Mouse (Mus musculus): Measurements from ENCODE around the gene Lexm. TPM values are rescaled to one million over a fixed set of nuclear protein-coding genes. Genes with fewer than 3 reads are reported as not detected.

Gene Lexm
- not detected in 3 replicates for total RNA-seq (2017)

GRCm38 (mm10) chr4:106617056-106617455 lies at the start of gene Lexm:
Gene Lexm, minus strand, starts transcription at chr4:106617241.
- no peak for ATAC-seq (replicated peaks; ENCODE audit: insufficient number of reproducible peaks, low FRiP score, low TSS enrichment, poor library complexity, severe bottlenecking)

- no peak for ATAC-seq (replicated peaks; ENCODE audit: insufficient number of reproducible peaks, low FRiP score, low TSS enrichment, poor library complexity, severe bottlenecking)
Measured at GRCm38 (mm10) chr4:106666546-106666945, 49.5 kb upstream of the Lexm start.

DNA sequence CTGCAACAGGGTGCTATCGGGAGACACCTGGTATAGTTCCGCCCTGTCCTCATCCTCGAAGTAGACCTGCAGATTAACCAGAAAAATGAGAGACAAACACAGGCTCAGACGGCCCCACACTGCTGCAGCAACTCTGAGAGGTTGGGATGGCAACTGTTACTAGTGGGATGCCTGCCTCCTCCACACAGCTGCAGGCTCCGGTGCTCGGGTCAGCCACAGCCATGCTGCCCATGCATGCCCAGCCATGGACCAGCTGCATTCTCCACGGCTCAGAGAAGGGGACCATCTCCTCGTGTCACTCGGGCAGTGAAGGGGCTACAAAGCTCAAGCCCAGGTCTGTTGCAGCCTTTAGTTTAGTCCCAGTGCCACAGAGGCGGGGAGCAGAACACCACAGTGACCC lies 48.6 kb upstream of the Lexm start:
- no peak for ATAC-seq (replicated peaks; ENCODE audit: insufficient number of reproducible peaks, low FRiP score, low TSS enrichment, poor library complexity, severe bottlenecking)

GRCm38 (mm10) chr4:106665269-106665668 lies 48.2 kb upstream of the Lexm start:
- no peak for ATAC-seq (replicated peaks; ENCODE audit: insufficient number of reproducible peaks, low FRiP score, low TSS enrichment, poor library complexity, severe bottlenecking)

DNA sequence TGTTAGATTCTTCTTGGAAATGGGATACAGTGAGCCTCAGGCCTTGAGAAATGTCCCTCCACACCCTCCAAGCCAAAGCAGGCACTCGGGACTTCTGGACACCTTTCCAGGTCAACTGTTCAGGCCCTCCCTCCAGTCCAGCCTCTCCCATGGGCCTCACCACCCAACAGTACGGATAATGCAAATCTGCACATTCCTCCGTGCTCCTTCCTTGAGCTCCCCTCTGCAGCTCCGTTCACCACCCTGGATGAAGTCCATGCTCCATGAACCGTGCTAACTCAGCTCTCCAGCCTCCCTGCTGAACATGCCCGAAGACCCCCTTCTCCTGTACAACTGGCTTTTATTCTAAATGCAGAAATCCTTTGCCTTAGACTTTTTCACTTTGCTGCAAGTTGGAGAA lies 47.7 kb upstream of the Lexm start:
- no peak for ATAC-seq (replicated peaks; ENCODE audit: insufficient number of reproducible peaks, low FRiP score, low TSS enrichment, poor library complexity, severe bottlenecking)

- no peak for ATAC-seq (replicated peaks; ENCODE audit: insufficient number of reproducible peaks, low FRiP score, low TSS enrichment, poor library complexity, severe bottlenecking)
Measured at GRCm38 (mm10) chr4:106663956-106664470, 47.0 kb upstream of the Lexm start.

DNA sequence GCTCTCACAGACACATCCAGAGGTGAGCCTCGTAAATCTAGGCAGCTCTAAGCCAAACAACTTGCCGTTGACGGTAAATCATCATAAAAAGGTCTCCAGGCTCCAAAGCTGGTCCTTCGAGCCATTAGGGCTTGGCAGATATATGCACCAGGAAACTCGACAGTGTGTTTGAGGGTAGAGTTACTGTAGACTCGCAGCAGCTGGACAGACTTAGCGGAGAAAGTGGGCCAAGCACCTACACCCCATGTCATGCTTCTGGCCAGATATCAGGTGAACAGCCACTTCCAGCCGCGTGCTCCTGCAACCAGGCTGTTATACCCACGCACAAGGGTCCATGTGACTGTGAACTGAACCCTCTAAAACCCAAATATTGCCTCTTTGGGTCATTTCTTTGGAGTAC lies 38.6 kb upstream of the Lexm start:
- ATAC-seq (replicated peaks; ENCODE audit: insufficient number of reproducible peaks, low FRiP score, low TSS enrichment, poor library complexity, severe bottlenecking): no peak

- ATAC-seq (replicated peaks; ENCODE audit: insufficient number of reproducible peaks, low FRiP score, low TSS enrichment, poor library complexity, severe bottlenecking): no peak
Measured at GRCm38 (mm10) chr4:106653051-106653450, 36.0 kb upstream of the Lexm start.

GRCm38 (mm10) chr4:106652546-106652945 lies 35.5 kb upstream of the Lexm start:
- ATAC-seq (replicated peaks; ENCODE audit: insufficient number of reproducible peaks, low FRiP score, low TSS enrichment, poor library complexity, severe bottlenecking): no peak

DNA sequence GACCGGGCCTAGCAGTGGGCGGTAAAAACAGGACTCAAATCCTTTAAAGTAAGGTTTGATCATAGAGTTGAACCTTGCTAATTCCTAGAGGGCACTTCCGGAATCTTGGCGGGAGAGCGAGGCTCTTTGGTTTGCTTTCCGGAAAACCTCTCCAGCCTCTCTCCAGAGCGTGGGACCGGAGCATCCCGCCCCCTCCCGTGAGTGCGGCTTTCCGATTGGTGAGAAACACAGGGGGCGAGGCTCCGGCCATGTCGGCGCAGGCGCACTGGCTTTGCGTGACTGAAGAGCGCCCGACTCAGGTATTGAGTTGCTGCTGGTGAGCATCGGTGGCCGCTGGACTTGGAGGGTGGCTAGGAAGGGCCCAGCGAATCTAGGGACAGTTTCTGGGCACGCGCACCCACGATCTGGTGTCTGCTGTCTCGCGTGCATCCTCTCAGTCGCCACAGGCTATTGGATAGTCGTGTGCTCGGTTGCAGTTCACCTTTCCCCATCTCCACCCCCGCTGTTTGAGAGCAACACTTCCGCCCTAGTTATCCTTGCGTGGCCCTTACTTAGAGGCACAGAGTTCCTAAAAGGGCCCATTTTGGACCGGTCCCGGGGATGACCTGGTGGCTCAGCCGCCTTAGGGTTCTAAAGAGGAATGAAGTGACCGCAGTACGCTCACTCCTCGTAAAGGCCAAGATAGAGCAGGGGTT lies 33.9 kb upstream of the Lexm start, which contains the start of gene Pars2:
Pars2 (plus strand) TSS at position 237 of the 695 bp plus-strand sequence.
- ATAC-seq (replicated peaks; ENCODE audit: insufficient number of reproducible peaks, low FRiP score, low TSS enrichment, poor library complexity, severe bottlenecking): peak; percentile 97

GRCm38 (mm10) chr4:106647137-106647536 lies 30.1 kb upstream of the Lexm start:
- no peak for ATAC-seq (replicated peaks; ENCODE audit: insufficient number of reproducible peaks, low FRiP score, low TSS enrichment, poor library complexity, severe bottlenecking)

GRCm38 (mm10) chr4:106645797-106646196 lies 28.8 kb upstream of the Lexm start:
- no peak for ATAC-seq (replicated peaks; ENCODE audit: insufficient number of reproducible peaks, low FRiP score, low TSS enrichment, poor library complexity, severe bottlenecking)

GRCm38 (mm10) chr4:106644218-106644610 lies 27.2 kb upstream of the Lexm start:
- ATAC-seq (replicated peaks; ENCODE audit: insufficient number of reproducible peaks, low FRiP score, low TSS enrichment, poor library complexity, severe bottlenecking): no peak

DNA sequence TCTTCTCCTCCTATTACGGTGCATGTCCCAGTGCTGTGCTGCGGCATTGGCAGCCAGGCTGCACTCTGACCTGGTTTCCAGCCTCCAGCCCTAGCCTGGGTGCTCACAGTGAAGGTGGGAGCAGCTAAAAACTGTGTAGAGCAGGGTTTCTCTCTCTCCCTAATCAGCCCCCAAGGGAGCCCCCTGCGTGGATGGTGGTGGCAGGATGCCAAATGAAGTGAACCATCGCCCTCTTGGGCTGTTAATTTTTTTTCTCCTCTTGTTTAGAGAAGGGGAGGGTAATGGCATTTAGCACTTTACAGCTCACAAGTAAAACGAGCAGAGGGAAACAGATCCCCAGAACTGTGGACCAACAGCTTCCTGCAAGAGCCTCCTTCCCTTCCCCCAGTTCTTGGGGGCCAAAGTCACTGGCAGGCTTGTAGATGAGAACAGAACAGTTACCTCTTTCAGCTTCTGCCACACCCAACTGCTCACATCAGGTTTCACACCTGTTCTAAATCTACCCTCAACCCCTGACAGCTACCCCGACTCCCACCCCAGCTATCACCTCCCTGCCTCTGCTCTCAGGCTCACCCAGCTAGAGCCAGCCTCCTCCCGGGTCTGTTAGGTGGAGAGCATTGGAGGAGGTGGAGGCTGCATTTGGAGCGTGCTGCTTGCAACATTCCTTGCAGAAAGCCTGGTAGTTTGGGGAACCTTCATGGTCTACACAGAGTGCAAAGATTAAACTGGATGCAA lies 26.6 kb upstream of the Lexm start:
- no peak for ATAC-seq (replicated peaks; ENCODE audit: insufficient number of reproducible peaks, low FRiP score, low TSS enrichment, poor library complexity, severe bottlenecking)

DNA sequence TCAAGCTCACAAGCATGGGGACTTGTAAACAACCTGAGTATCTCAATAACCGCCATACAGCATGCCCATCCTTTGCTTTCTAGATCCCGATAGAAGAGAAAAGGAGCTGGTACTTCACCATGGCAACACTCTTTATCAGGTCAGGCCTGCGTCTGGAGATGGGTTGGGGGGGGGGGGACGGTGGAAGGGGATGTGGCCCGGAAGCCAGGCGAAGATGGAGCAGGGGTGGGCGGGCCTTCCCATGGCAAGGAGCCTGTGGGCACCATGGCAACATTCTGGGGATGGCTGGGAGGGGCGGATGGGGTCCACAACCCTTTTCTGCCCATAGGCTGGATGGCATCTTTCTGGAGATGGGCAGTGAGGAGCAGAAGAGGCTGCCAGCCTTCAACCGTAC lies 17.0 kb upstream of the Lexm start:
- ATAC-seq (replicated peaks; ENCODE audit: insufficient number of reproducible peaks, low FRiP score, low TSS enrichment, poor library complexity, severe bottlenecking): no peak

GRCm38 (mm10) chr4:106633281-106634085 lies 16.4 kb upstream of the Lexm start:
- ATAC-seq (replicated peaks; ENCODE audit: insufficient number of reproducible peaks, low FRiP score, low TSS enrichment, poor library complexity, severe bottlenecking): no peak

DNA sequence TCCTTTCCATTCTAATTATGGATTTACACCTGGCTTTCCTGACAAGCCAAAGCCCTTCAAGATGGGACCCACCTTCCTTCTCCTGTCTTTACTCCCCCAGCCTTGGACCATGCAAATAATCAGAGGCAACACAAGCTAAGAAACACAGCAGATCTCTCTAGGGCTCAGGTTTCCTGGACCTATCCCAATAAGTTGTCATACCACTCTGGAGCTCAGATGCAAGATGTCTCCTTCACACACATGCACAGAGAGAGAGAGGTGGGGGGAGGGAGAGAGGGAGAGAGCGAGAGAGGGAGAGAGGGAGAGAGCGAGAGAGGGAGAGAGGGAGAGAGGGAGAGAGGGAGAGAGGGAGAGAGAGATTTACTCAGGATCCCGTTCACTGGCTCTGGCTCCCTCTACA lies 15.3 kb upstream of the Lexm start:
- ATAC-seq (replicated peaks; ENCODE audit: insufficient number of reproducible peaks, low FRiP score, low TSS enrichment, poor library complexity, severe bottlenecking): no peak

DNA sequence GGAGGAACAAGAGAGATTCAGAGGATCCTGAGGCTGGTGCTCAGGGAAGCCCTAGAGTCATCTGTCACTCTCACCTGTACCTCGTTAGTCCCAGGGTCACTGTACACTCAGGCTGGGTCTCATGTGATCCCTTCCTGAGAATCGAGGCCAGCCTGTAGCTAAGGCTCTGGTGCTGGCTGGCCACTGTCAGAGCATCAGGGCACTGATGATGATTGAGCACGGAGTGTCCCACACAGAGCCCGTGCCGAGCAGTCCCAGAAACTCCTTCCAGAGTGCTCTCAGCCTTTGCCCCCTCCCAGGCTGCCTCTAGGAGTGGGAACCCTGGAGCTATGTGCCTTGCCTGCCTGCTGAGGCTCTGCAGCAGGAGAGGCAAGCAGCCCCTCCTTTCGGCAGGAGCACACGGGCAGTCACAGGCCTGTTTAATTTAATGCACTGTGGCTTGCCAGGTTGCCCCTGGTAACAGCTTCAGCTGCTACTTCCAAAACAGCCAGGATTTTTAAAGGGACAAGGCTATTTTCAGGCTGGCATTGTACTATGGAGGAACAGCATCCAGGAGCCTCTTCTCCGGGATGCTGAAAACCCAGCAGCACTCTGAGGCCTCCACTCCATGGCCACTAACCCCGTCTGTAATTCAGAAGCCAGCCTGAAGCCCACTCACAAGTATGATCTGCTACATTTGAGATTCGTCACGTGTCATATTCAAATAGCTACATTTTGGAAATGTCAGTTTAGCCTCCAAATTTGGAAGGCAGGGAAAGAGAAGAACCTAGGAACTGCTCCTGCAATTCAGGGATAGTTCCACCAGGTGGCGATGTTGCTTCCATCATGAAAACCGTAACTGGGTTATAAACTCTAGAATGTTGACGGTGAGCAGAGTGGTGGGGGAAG lies 13.5 kb upstream of the Lexm start:
- ATAC-seq (replicated peaks; ENCODE audit: insufficient number of reproducible peaks, low FRiP score, low TSS enrichment, poor library complexity, severe bottlenecking): no peak

Data from monocyte, adult 5-6 weeks (primary cell).